Mouse (Mus musculus) heart, postnatal 0 days (tissue): ENCODE measurements around the gene Tmem219.

Source experiments
- CTCF ChIP-seq: IDR thresholded peaks from 2 replicates; pipeline ENCODE4 v1.5.1; 2016; ENCODE audit warnings: antibody characterized with exemption, control low read depth, low read depth
- EP300 ChIP-seq: IDR thresholded peaks from 2 replicates; pipeline ENCODE4 v1.6.1; 2016; ENCODE audit warnings: antibody characterized with exemption, low read depth

DNA sequence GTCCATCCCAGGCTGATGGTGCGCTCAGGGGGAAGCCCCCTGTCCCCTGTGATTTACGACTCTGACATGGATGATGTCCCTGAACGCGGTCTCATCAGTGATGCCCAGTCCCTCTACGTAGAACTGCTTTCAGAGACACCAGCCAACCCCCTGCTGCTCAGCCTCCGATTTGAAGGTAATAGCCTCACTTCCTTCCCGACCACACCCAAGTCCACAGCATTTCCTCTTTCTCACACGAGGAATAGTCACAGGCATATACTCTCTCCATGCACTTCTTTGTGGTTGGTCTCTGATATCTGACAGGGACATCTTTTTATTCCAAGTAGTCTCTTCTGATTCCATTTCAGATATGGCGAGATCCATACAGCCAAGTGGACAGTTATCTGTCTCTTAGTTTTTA, 37.1 kb upstream of the Tmem219 start:
- TF ChIP-seq CTCF (no peak), EP300 (no peak)
